Mouse (Mus musculus) liver, postnatal 0 days (tissue): ENCODE results near the gene Il12rb1.

Experiments used
- CTCF ChIP-seq: sonication (generic); IDR thresholded peaks from 2 replicates; pipeline ENCODE4 v1.5.1; 2016; ENCODE audit warnings: antibody characterized with exemption, low read depth
- EP300 ChIP-seq: IDR thresholded peaks from 2 replicates; pipeline ENCODE4 v1.6.1; 2016; ENCODE audit warnings: antibody characterized with exemption, low read depth, mild to moderate bottlenecking

DNA sequence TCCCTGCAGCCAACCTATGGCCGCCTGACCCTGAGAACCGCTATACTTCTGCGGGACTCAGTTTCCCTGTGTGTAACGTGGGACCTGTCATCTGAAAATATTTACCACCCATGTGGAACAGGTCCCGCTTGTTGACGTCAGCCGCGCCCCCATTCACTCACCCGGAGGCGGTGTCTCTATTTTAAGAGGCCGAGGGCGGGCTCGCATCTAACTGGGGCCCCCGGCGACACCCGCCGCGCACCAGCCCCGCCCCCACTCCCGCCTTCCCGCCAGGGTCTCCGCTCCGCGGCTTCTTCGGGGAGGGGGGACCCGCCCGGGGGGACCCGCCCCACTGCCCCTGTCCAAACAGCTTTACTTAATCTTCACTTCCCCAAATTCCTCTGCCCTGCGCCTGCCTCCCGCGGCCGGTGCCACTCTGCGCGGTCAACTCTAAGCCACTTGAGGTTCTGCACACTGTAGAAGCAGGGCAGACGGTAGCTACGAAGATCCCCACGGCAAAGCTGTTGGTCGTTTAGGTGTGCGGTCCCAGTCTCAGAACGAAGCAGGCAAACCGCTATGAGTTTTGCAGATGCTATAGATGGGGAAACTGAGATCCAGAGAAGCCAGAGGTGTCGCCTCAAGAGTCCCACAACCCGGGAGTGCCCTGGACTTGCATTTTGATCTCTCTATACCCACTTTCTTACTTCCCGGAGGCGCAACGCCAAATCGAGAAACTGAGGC is 4.3 kb upstream of the Il12rb1 start:
- TF ChIP-seq CTCF, result no peak
- TF ChIP-seq EP300, result no peak
